Mouse (Mus musculus): ENCODE data around the gene Ebi3. TPM values are rescaled to one million over a fixed set of nuclear protein-coding genes. Genes with fewer than 3 reads are reported as not detected.

Gene Ebi3
- not detected for polyA plus RNA-seq (2014; fragmentation: Illumina TruSeq; extraction: RNeasy Lipid Tissue Mini Kit (QIAGEN cat#74804); ENCODE audit: low read depth, low replicate concordance)

DNA sequence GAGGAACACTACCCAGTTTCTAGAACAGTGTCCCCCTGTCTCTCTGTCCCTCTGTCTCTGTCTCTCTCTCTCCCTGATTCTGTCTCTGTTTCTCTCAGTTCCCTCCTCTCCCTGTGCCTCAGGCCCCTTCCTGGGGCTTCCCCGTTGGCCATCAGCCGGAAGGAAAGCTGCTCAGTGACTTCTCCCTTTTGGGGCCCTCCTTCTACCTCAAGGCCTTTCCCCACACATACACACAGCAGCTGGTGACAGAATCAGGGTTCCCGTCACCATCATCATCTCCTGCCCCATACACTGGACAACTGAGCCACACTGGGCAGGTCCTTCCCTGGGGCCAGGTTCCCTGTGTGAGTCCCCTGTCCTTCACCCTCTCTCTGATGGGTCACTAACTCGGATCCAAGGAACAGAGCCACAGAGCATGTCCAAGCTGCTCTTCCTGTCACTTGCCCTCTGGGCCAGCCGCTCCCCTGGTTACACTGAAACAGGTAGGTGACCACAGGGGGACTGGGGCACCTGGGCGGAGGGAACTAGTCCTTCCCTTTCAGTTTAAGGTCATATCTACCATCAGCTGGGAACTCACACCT lies at the start of gene Ebi3:
Gene Ebi3 (plus strand): TSS at position 194 of the 581 bp plus-strand sequence.

DNA sequence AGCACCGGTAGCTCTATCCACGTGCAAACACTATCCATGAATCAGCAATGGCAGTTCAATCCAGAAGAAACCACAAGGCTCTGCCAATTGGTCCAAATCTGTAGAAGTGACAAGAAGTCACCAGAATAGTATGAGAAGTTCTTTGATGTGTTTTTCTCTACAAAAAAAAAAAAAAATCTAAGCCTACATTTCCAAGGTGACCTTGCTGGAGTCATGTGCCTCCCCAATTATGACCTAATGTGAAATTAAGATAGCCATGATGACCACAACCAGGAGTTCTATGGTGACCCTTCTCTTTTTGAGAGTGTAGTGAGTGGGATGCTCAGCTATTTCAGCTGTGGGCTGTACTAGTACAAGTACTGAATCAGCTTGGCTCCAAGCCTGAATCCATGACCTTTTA lies 3.0 kb upstream of the Ebi3 start, which contains the start of gene Zfp119b:
Gene Zfp119b (minus strand): TSS at position 101 of the 400 bp plus-strand sequence.

DNA sequence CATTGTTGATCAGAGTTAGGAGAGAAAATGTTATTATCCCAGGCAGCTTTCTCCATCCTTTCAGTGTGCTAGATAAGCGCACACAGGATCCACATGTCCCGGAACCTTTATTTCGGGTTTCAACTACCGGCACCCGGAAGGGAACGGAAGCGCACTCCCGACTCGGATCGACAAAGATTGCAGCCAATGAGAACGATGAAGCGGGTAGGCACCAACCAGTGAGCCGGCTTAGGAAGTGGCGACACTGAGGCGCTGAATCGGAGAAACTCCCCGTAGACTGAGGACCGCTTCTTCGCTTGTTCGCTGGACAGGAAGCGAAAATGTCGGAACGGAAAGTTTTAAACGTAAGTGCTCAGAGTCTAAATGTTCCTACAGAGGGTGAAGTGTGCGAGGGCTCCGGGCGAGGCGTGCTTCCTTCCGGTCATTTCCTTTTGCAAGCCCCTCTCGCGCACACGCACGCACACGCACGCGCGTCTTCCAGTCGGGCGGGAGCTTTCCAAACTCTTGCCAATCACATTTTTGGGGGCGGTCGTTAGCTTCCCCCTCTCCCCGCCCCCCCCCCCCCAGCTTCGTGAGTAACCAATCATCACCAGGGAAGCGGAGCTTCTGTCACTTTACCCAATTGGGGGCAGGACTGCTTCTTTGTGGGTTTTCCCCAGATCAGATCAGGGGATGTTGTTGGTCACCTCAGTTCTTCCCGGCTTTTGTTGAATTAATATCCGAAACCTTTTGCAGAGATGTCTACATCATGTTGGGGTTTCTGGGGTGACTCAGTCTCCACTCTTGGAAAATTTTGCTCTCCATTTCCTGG lies 6.7 kb downstream of the Ebi3 start, which contains the start of gene Yju2:
Gene Yju2 (plus strand): TSS at position 182 of the 811 bp plus-strand sequence.

DNA sequence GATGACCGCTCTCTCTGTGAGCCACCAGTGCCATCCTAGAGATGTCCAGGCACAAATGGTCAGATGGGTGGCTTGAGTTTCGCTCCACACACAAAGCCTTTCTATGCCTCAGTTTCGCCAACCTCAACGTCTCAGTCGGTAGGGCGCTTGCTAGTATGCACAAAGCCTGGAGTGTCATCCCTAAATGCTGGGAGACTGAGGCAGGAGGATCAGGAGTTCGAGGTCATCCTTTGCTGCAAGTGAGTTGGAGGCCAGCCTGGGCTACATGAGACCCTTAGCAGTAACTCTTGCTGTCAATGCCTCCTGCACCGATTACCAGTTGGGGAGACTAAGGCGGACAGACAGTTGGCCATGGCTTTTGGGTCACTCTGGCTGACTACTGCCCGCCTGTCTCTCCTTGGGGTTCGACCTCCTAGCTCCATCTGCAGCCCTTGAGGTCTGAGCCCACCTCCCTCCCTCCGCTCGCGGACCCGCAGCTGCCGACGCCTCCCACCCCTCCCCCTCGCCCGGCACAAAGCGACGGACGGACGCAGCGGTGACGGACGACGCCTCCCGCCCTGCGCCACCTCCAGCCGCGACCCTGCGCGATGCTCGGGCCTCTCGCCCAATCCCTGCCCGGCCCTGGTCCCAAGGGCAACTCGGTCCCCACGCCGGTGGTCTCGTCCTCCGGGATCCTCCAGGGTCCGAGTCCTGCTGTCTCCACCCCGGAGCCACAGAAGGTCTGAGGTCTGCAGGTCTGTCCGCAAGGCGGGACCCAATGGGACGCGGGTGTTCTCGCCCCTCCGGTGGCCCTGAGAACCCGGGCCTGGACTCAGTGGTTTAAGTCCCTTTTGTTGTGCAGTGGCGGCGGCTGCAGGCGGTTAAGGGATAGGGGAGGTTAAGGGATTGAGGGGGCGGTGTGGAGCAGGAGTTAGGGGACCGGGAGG lies 17.8 kb downstream of the Ebi3 start, which contains the start of gene Shd:
Gene Shd (plus strand): TSS at position 502 of the 926 bp plus-strand sequence.

DNA sequence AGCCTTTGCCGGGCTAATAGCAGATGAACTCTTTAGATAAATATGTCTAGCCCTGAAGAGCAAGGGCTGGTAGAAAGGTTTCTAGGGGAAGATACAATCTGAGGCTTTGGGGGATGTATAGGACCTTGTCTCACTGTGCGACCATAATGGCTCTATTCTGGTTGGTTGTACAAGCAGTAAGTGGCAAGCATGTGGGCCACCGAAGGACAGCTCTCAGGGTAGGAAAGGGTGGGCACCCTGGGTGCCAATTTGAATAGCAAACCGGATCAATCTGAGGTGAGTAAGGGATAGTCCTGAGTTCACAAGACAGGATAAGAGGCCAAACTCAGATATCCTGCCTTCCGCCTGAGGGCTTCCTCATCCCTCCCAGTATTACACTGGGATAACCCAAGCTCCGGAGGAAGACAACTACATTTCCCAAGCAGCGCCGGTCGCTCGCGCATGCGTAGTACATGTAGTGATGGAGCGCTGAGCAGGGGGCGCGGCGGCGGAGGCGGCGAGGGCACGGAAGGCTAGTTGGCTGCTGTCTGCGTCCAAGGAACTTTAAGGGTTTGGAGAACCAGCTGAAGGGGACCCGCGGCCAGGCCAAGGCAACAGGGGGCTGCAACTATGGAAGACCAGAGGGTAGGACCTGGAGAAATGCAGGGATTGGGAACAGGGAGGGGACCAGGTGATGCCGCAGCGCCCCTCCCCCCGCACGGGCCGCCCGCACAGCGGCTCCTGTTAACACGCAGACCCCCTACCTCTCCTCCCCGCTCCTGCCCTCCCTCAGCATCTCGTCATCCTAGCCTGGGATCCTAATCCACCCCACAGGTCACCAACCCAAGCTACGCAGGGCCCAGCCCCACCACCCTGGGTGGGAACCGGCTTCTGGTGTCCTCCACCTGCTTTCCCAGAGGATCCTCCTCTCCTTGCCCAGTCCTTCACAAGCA lies 33.9 kb downstream of the Ebi3 start, which contains the start of gene Fsd1:
Gene Fsd1 (plus strand): TSS at position 480 of the 932 bp plus-strand sequence.

DNA sequence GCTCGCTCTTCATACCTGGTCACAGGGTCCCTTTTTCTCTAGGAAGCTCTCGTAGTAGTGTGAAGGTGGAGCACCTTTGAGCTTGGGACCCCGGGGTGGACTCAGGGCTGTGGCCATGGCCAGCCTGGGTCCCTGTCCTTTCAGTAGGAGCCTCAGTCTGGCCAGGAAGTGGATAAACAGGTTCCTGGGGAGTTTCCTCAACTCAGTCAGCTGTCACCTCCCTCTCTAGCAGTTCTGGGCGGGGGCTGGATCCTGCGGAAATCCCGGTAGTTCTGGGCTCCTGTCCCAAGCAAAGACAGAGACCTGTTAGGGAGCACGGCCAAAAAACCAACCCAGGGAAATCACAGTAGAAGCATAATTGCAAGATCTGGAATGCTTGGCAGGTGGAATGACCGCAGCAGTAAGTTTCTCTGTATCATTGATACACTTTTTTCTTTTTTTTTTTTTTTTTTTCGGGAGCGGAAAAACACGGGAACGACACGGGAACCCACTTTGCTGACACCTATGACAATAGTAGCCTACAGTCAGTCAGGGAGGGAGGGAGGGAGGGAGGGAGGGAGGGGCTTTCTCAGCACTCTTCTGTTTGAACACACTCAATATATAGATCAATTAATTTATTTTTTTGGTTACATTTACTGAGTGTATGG lies 53.1 kb downstream of the Ebi3 start, which contains the start of the genes Stap2 and Mpnd:
Gene Stap2 (minus strand): TSS at position 170 of the 647 bp plus-strand sequence.
Gene Mpnd (plus strand): TSS at position 297 of the 647 bp plus-strand sequence.

Other genes starting within 250 kb of the Ebi3 start
- gene Pot1b, start 240.0 kb upstream of the Ebi3 start, polyA plus RNA-seq (2014; fragmentation: Illumina TruSeq; extraction: RNeasy Lipid Tissue Mini Kit (QIAGEN cat#74804); ENCODE audit: low read depth, low replicate concordance) = 16.7 TPM
- gene Adgre4, start 202.7 kb upstream of the Ebi3 start, polyA plus RNA-seq (2014; fragmentation: Illumina TruSeq; extraction: RNeasy Lipid Tissue Mini Kit (QIAGEN cat#74804); ENCODE audit: low read depth, low replicate concordance) = 0.07 TPM
- 3.0 TPM for gene Zfp119a, start 73.7 kb upstream of the Ebi3 start, polyA plus RNA-seq (2014; fragmentation: Illumina TruSeq; extraction: RNeasy Lipid Tissue Mini Kit (QIAGEN cat#74804); ENCODE audit: low read depth, low replicate concordance)
- gene Zfp959, start 60.5 kb upstream of the Ebi3 start, polyA plus RNA-seq (2014; fragmentation: Illumina TruSeq; extraction: RNeasy Lipid Tissue Mini Kit (QIAGEN cat#74804); ENCODE audit: low read depth, low replicate concordance) = 4.6 TPM
- 5.8 TPM for gene Zfp119b, start 3.1 kb upstream of the Ebi3 start, polyA plus RNA-seq (2014; fragmentation: Illumina TruSeq; extraction: RNeasy Lipid Tissue Mini Kit (QIAGEN cat#74804); ENCODE audit: low read depth, low replicate concordance)
- 1.1 TPM for gene Yju2, start 6.5 kb downstream of the Ebi3 start, polyA plus RNA-seq (2014; fragmentation: Illumina TruSeq; extraction: RNeasy Lipid Tissue Mini Kit (QIAGEN cat#74804); ENCODE audit: low read depth, low replicate concordance)
- gene Shd, start 17.8 kb downstream of the Ebi3 start, polyA plus RNA-seq (2014; fragmentation: Illumina TruSeq; extraction: RNeasy Lipid Tissue Mini Kit (QIAGEN cat#74804); ENCODE audit: low read depth, low replicate concordance) = not detected
- gene Fsd1, start 33.9 kb downstream of the Ebi3 start, polyA plus RNA-seq (2014; fragmentation: Illumina TruSeq; extraction: RNeasy Lipid Tissue Mini Kit (QIAGEN cat#74804); ENCODE audit: low read depth, low replicate concordance) = not detected
- 2.7 TPM for gene Stap2, start 52.9 kb downstream of the Ebi3 start, polyA plus RNA-seq (2014; fragmentation: Illumina TruSeq; extraction: RNeasy Lipid Tissue Mini Kit (QIAGEN cat#74804); ENCODE audit: low read depth, low replicate concordance)
- not detected for gene Mpnd, start 53.1 kb downstream of the Ebi3 start, polyA plus RNA-seq (2014; fragmentation: Illumina TruSeq; extraction: RNeasy Lipid Tissue Mini Kit (QIAGEN cat#74804); ENCODE audit: low read depth, low replicate concordance)
- gene Sh3gl1, start 84.0 kb downstream of the Ebi3 start, polyA plus RNA-seq (2014; fragmentation: Illumina TruSeq; extraction: RNeasy Lipid Tissue Mini Kit (QIAGEN cat#74804); ENCODE audit: low read depth, low replicate concordance) = 1.3 TPM
- gene Chaf1a, start 87.8 kb downstream of the Ebi3 start, polyA plus RNA-seq (2014; fragmentation: Illumina TruSeq; extraction: RNeasy Lipid Tissue Mini Kit (QIAGEN cat#74804); ENCODE audit: low read depth, low replicate concordance) = 9.1 TPM
- gene Ubxn6, start 122.4 kb downstream of the Ebi3 start, polyA plus RNA-seq (2014; fragmentation: Illumina TruSeq; extraction: RNeasy Lipid Tissue Mini Kit (QIAGEN cat#74804); ENCODE audit: low read depth, low replicate concordance) = 116 TPM
- 8.6 TPM for gene Hdgfl2, start 127.0 kb downstream of the Ebi3 start, polyA plus RNA-seq (2014; fragmentation: Illumina TruSeq; extraction: RNeasy Lipid Tissue Mini Kit (QIAGEN cat#74804); ENCODE audit: low read depth, low replicate concordance)
- 0.07 TPM for gene Plin4, start 157.2 kb downstream of the Ebi3 start, polyA plus RNA-seq (2014; fragmentation: Illumina TruSeq; extraction: RNeasy Lipid Tissue Mini Kit (QIAGEN cat#74804); ENCODE audit: low read depth, low replicate concordance)
- 0.46 TPM for gene Plin5, start 165.0 kb downstream of the Ebi3 start, polyA plus RNA-seq (2014; fragmentation: Illumina TruSeq; extraction: RNeasy Lipid Tissue Mini Kit (QIAGEN cat#74804); ENCODE audit: low read depth, low replicate concordance)
- gene Lrg1, start 169.4 kb downstream of the Ebi3 start, polyA plus RNA-seq (2014; fragmentation: Illumina TruSeq; extraction: RNeasy Lipid Tissue Mini Kit (QIAGEN cat#74804); ENCODE audit: low read depth, low replicate concordance) = not detected
- gene Sema6b, start 187.7 kb downstream of the Ebi3 start, polyA plus RNA-seq (2014; fragmentation: Illumina TruSeq; extraction: RNeasy Lipid Tissue Mini Kit (QIAGEN cat#74804); ENCODE audit: low read depth, low replicate concordance) = not detected
- 0.07 TPM for gene Tnfaip8l1, start 209.8 kb downstream of the Ebi3 start, polyA plus RNA-seq (2014; fragmentation: Illumina TruSeq; extraction: RNeasy Lipid Tissue Mini Kit (QIAGEN cat#74804); ENCODE audit: low read depth, low replicate concordance)
- gene Mydgf, start 231.3 kb downstream of the Ebi3 start, polyA plus RNA-seq (2014; fragmentation: Illumina TruSeq; extraction: RNeasy Lipid Tissue Mini Kit (QIAGEN cat#74804); ENCODE audit: low read depth, low replicate concordance) = 9.1 TPM